Mouse (Mus musculus) urinary bladder, postnatal 10 days (tissue): Measurements from ENCODE around the gene Tnfsf12.

Experiments
- DNase-seq: peaks from one replicate; pipeline ENCODE4 v3.0.0; 2022; ENCODE audit warnings: low spot score

The Tnfsf12 gene

DNA sequence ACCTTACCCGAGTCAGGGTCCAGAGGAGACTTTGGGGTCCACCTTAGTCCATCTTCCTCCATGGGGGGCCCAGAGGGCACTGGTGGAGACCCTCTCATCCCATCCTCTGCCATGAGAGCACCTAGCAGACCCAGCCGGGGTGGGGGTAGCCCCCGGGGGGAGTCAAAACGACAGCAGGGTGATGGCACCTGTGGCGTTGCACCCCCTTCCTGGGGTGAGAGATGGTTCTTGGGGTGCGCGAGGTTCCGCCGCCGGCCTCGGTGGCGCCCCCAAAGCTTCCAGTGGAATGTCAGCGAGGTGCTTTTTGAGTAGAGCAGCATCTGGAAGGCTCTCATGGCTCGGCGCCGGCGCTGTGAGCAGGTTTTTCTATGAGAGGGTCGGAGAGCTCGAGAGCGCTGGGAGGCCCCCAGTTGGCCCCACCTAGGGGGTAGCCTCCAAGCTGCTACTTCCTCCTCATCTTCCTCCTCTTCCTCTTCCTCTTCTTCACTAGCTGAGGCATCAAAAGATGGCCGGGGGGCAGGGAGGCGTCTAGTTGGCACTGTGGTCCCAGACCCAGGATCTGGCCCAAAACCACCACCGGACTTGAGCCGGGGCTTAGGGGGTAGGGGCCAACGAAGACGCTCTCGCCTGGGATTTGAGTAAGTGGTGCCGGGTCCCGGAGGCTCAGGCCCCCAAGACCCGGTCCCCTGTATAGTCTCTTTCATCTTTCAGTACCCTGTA lies 15.4 kb downstream of the Tnfsf12 start:
- no peak for DNase-seq

DNA sequence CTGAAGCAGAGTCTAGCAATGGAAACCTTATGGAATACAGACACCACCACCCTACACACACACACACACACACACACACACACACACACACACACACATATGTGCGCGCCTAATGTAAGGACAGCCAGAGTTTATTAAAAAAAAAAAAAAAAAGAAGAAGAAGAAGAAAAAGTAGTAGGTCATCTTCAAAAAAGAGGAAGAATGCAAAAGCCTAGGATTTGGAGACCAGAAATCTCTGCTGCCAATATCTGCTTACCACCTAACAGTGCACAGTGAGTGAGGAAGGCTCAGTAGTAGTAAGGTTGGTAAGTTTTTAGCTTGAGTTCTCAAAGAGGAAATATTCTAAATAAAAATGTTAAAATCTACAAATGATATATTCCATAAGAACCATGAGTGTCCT lies 16.5 kb downstream of the Tnfsf12 start:
- DNase-seq: no peak

DNA sequence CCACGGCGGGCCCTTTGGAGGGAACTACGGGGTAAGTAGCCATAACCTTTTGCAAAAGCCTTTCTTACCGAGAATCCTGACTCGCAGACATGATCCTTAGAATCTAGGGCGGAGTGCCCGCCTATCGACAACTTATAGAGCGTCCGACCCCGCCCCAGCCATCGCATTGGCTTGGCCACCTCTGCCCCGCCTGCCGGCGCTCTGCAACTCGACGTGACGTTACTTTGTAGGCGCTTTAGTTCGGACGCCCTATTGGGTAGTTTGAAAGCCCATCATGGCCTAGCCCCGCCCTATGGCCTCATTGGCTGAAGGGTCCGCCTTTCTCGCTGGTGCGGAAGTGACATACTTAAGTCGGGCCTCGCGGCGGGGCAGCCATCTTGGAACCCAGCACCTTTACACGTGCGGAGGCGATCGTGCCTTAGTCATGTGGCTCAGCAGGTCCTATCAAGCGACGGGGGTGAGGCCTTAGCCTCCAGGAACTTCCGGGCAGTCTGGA lies 23.4 kb downstream of the Tnfsf12 start, which contains the start of gene Eif4a1:
Gene Eif4a1 (minus strand): TSS at position 213 of the 496 bp plus-strand sequence.
- peak; percentile 99 for DNase-seq

DNA sequence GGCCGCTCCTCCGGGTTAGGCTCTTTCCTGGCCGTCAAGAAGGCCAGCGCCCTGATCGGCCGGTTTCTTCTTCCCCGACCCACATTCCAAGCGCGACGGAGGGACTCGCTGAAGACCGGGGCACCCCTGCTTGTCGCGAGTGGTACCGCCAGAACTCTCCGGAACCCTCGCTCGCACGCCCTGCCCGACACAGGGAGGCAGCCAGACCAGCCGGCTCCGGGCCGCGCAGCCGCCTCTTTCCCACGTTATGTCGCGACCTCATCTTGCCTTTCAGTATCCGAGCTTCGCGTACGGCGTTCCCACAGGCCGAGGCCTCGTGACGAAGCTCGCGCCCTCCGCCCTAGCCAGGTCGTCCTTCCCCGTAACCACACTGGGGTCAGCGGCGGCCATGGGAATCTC lies 23.9 kb downstream of the Tnfsf12 start:
- DNase-seq: no peak

DNA sequence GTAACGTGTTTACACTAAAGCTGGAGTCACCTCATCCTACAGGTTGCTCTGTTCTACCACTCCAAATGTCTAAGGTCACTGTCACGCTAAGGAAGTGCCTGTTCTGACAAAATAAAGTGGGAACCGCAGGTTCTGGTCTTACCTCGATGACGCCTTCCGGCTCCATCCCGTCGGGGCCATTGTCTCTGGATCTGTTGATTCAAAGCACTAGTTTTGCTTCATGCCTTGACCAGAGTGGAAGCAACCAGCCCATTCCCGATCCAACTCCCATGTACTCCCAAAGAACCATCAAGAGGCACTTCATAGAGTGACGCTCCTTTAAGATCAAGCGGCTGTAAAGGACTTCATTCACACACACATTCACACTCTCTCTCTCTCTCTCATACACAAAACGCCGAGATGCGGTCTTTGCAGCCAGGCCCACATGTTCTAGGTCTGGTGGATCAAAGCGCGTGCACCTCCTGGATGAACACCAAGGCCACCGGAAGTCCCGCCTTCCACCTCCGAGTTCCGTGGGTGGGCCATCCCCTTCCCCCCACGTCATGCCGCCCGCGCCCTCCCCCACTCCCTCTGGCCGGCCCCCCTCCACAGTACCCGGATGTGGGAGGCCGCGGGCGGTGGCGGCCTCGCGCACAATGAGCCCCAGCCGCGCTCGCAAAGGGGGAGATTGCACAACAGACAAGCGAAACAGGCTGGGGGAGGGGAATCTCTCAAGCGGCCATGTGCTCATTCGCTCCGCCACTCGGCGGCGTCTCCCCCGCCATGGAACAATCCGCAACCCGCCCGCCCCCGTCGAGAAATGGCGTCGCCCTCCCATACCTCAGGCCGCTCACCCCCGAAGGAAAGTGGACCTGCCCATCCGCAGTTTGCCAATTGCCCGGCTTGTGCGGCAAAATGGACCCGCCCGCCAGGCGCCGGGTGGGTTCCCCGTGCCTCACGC lies 24.6 kb downstream of the Tnfsf12 start:
- DNase-seq: peak; percentile 83

DNA sequence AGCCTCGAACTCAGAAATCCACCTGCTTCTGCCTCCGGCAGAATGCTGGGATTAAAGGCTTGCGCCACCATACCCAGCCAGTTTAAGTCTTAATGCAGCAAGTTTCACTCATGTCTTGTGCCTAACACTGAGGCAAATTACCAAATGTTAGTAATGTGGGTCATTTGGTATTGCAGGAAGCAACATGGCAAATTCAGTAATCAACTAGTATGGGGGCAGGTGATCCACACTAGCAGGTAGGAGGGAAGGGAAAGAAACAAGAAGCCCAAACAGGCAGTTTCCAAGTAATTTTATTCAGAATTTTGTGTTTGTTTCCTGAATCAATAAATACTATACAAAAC lies 29.0 kb downstream of the Tnfsf12 start:
- no peak for DNase-seq

DNA sequence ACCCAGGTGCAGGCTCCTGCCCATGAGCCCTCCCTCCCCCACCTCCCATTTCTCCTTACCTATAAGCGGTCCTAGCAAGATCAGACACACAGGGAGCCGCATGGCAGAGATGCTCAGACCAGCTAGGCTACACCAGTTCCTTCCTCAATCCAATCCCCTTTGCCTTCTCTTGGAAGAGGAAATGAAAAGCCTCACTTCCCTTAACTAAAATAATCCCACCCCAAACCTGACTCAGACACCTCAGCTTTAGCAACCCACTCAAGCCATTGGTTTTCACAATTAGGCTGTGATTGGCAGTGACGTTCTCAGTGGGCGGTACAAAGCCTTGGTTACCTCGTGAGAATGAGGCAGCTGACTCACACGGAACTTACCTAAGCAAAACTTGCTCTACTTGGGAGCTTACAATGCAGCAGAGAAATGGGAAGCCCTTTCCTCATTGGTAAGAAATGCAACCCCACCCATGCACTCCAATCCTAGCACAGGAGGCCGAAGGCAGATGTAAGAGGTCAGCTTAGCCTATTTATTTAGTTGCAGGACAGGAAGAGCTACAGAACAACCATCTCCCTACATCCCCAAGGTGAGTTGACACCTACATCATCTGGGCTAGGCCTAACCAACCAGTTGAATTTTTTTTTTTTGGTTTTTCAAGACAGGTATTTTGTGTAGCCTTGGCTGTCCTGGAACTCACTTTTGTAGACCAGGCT lies 29.5 kb downstream of the Tnfsf12 start, which contains the start of gene Cd68:
Gene Cd68 (minus strand): TSS at position 193 of the 704 bp plus-strand sequence.
- no peak for DNase-seq

DNA sequence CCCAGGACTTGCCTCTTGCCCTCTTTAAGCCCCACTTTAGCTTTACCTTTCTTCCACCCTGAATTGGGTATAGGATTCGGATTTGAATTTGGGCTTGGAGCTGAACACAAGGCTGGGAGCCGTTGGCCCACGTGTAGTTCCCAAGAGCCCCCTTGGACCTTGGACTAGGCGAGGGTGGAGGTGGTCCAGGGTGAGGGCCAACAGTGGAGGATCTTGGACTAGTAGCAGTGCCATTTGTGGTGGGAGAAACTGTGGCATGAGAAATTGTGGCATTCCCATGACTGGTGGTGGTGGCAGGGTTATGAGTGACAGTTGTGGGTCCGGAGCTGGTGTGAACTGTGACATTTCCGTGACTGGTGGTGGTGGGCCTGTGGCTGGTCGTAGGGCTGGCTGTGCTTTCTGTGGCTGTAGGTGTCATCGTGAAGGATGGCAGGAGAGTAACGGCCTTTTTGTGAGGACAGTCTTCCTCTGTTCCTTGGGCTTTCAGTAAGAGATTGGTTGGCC lies 30.1 kb downstream of the Tnfsf12 start:
- no peak for DNase-seq

DNA sequence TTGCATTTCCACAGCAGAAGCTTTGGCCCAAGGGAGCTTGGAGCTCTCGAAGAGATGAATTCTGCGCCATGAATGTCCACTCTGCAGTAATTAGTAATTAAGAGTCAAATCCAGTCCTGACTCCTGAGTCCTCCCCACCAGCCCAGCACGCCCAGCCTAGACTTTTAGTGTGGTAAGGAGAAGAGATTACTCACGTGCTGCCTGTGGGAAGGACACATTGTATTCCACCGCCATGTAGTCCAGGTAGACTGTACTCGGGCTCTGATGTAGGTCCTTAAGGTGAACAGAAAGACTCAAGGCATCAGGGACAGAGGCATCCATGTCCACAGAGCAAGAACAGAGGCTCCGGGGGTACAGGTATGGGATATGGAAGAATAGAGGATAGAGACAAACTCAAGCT lies 30.8 kb downstream of the Tnfsf12 start:
- no peak for DNase-seq

DNA sequence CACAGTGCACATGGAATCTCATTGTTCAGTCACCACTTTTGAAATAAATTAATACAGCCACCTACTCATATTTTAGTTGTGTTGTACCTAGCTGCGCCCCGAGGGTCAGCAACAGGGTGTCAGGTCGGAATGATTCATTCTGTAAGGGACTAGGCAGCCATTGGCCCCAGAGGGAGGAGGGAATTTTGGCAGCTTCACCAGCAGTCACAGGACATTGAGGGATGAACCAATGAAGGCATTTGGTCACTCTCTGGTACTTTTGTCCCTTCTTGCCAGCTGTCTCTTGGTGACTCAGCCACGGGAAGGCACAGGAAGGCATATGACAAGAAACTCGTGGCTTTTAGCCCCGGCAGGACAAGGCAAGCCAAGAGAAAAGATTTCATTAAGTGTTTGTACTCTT lies 31.9 kb downstream of the Tnfsf12 start:
- no peak for DNase-seq

DNA sequence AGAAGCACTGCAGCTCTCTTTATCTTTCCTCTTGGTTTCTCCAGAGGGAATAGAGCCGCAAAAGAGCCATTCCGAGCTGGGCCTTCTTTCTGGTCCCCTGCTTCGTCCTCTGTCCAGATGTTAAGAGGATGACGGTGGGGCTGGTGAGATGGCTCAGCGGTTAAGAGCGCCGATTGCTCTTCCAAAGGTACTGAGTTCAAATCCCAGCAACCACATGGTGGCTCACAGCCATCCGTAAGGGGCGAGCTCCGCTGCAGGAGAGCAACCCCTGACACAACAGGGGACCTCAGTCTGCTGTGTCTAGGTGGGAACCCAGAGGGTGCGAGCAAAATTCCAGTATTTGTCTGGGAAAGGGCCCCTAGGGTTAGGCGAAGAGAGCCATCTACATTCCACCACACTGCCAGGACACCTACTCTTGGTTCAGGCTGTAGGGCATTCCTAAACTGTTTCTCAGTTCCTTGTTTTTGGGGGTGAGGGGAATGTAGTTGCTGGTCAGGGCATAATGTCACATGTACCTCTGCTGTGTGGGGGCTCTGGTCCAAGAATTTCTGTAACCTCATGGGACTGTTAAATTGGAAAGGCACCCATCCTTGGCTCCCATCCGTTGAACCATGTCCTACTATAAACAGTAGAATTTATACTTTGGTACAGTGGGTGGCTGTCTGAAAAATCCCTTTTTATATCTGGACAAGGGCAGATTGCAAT lies 32.5 kb downstream of the Tnfsf12 start:
- no peak for DNase-seq

DNA sequence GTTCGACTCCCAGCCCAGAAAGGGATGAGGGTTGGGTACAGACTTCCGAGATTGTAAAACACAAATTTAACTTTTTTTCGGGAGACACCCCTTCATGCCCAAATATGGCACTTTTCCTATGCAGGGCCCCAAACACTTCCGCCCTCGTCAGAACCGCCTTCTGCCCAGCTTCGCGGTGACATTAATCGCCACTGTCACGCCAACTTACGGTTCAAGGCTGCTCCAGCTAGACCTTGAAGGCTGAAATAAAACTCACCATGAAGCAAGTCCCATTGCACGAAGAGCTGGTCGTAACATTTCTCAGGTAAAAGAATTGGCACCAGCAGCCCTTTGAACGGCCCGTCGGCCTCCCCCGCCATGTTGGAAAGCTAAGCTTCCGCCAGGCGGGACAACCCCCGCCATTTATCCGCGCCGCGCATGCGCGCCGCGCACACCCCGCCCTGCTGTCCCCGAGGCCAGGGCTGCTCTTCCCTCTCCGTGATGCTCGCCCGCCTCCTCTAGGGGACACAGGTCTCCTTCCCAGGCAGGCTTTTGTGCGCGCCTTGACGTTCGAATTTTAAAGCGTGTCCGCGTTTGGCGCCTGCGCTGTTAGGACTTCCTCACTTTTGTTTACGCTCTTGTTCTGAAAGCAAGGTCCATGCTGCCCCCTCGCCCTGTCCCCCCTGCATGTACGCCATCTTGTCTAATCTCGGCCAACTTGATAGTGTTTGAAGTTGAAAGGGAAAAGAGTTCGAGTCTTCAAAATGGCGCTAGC lies 33.3 kb downstream of the Tnfsf12 start, which contains the start of gene Mpdu1:
Gene Mpdu1 (minus strand): TSS at position 430 of the 754 bp plus-strand sequence.
- DNase-seq: peak; percentile 77

DNA sequence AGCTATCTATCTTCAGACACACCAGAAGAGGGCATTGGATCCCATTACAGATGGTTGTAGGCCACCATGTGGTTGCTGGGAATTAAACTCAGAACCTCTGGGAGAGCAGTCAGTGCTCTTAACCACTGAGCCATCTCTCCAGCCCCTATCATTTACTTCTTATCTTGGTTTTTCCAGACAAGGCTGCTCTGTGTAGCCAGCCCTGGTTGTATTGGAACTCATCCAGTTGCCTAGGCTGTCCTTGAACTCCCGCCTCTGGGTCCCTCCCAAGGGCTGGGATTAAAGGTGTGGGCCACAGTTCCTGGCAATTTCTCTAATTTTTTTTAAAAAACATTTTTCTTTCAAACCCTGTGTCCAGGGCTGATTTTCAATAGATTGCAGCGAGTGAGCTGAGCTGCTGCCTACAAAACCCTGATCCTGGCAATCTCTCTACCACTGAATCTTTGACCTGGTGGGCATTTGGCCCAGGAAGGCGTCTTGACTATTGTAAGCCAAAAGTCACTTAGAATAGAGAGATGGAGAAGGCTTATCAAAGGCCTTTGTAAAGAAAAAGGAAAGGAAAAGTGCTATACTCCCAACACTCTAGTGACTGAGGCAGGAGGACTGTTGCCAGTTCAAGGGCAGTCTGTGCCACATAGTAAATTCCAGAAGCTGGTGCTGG lies 34.3 kb downstream of the Tnfsf12 start:
- no peak for DNase-seq

DNA sequence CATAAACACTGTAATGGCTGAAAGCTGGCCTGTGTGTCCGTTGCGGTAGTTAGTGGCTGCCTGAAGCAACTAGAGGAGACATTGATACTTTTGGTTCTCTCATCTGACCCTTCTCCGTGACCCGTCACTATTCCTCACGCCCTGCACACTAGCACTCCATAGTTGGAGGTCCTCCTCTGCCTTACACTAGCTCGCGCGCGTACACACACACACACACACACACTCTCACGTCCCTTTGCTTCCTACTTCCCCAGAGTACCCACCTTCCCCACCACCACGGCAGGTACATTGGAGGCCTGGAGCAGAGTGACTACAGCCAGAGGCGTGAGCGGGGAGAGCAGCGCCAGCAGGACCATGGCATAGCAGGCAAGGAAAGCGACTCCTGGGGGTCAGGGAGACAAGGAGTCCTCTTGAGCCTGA lies 38.2 kb downstream of the Tnfsf12 start:
- no peak for DNase-seq

DNA sequence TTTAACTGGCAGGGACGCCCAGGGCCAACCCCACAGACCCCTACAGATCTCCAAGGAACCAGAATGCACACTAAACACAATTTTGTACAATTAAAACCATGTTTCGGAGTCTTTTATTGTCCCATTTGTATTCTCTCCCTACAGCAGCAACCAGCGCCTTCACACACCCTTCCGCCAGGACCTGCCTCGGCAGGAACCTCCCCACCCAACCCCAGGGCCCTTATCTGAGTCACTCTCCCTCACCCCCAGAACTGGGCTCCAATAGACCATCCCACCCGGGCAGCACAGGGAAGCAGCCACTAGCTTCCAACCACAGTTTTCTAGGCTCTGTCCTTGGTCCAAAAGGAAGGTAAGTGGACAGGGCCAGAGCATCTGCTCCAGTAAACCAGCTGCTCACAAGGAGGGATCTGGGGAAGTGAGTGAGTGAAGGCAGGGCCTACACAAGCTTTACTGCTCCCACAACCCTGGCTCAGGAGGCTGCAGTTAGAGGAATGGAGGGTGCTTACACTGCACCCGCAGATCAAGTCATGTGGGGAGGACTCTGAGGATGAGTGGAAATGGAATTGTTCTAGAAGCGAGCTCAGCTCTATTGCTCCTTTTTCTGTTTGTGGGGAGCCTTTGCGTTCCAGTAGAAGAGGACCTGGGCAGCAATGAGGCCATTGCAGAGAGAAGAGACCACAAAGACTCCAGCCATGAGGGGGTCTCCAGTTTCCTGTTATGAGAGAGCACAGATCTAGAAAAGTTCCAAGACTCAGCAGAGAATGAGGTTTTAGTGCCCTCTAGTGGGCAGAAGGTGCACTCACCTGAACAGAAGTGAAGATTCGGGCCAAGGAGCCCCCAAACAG lies 38.8 kb downstream of the Tnfsf12 start:
- DNase-seq: no peak

DNA sequence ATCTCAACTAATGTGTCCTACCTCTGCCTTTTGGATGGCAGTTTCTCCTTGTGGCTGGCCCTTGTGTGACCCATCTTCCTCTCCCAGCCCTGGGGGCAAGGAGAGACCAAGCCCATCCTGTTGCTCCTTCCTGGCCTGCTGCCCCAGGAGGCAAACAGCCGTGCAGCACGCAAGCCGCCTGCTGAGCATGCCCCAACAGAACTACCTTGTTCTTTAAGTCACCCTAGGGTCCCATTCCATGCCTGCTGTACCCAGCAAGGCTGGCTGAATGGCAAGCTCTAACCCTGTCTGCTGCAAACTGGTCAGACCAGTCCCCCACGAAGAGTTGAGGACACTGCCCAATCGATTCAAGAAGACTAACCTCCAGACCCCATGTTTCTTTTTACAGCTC lies 39.6 kb downstream of the Tnfsf12 start:
- DNase-seq: no peak

DNA sequence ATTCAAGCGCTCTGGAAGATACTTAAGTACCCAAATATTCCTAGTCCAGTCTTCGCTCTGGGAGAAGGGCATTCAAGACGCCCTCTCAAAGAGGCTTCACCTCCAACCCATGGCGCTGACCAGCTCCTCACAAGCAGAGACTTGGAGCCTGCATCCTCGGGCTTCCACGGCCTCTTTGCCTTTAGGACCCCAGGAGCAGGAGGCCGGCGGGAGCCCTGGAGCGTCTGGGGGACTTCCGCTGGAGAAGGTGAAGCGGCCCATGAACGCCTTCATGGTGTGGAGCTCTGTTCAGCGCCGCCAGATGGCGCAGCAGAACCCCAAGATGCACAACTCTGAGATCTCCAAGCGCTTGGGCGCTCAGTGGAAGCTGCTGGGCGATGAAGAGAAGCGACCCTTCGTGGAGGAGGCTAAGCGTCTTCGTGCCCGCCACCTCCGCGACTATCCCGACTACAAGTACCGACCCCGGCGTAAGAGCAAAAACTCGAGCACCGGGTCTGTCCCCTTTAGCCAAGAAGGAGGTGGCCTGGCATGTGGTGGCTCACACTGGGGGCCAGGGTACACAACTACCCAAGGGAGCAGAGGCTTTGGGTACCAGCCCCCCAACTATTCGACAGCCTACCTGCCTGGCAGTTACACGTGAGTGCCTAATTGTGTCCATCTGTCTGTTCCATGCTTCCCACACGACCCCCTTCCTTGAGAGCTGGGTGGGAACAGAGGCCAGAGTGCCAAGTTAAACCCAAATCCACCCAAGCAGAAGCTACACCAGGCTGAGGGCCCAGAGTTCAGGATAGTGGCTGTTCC lies 40.2 kb downstream of the Tnfsf12 start, which contains the start of gene Sox15:
Gene Sox15 (plus strand): TSS at position 51 of the 801 bp plus-strand sequence.
- DNase-seq: no peak

DNA sequence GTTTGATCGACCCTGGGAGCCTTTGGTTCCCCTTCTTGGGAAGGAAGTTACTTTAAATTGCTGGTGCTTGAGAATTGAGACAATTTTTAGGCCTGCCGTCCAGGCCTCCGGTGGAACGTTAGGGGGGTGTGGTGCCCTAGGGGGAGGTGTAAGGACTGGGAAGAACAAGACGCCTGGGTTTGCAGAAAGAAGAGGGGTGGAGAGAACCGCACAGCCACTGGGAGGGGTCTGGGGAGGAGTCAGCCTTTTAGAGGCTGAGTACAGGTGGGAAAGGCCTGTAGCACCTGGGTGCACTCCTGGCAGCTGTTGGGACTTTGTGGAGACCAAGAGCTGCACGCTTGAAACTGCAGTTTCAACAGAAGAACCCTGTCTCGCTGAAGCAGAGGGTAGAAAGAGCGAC lies 40.9 kb downstream of the Tnfsf12 start:
- no peak for DNase-seq
